Mouse (Mus musculus): ENCODE measurements at regions not wholly inside any gene's neighbourhood (a gene's known extent, or its start where the extent isn't known, plus 50 kb on each side); places are given as distances from the start of the nearest gene placed in this dataset.

GRCm38 (mm10) chr9:87973531-87973930 is 242.5 kb upstream of the Tbx18 start:
- no peak for TF ChIP-seq USF1 (IDR thresholded peaks at IDR 0.05; ENCODE audit: low read depth, low read length)
- no peak for TF ChIP-seq RCOR1 (conservative IDR thresholded peaks at IDR 0.05; ENCODE audit: low read depth, low read length)
- TF ChIP-seq SMC3 (IDR thresholded peaks at IDR 0.05; ENCODE audit: low read depth, low read length), result peak; percentile 78
- TF ChIP-seq ZC3H11A (IDR thresholded peaks at IDR 0.05; ENCODE audit: low read depth, low read length), result no peak
- no peak for TF ChIP-seq EP300 (IDR thresholded peaks at IDR 0.05; ENCODE audit: low read length)
- TF ChIP-seq PAX5 (IDR thresholded peaks at IDR 0.05; ENCODE audit: low read length), result no peak
- no peak for TF ChIP-seq BHLHE40 (IDR thresholded peaks at IDR 0.05; ENCODE audit: low read depth, low read length)
- TF ChIP-seq ZNF384 (IDR thresholded peaks at IDR 0.05; ENCODE audit: low read depth, low read length), result no peak
- TF ChIP-seq MEF2A (IDR thresholded peaks at IDR 0.05; ENCODE audit: borderline replicate concordance, low read depth, low read length), result no peak
- TF ChIP-seq CHD1 (IDR thresholded peaks at IDR 0.05; ENCODE audit: low read depth, low read length), result no peak
- TF ChIP-seq KAT2A (IDR thresholded peaks at IDR 0.05; ENCODE audit: insufficient replicate concordance, low read length), result no peak
- TF ChIP-seq ZMIZ1 (IDR thresholded peaks at IDR 0.05; ENCODE audit: low read depth, low read length), result no peak
- TF ChIP-seq GABPA (IDR thresholded peaks at IDR 0.05; ENCODE audit: insufficient replicate concordance, low read depth, low read length), result no peak
- TF ChIP-seq NRF1 (IDR thresholded peaks at IDR 0.05; ENCODE audit: low read depth, low read length), result no peak
- no peak for TF ChIP-seq ZKSCAN1 (IDR thresholded peaks at IDR 0.05; ENCODE audit: borderline replicate concordance, low read depth, low read length)
- no peak for TF ChIP-seq JUN (IDR thresholded peaks at IDR 0.05; ENCODE audit: insufficient read depth, low read depth, low read length)
- TF ChIP-seq CHD2 (IDR thresholded peaks at IDR 0.05; ENCODE audit: low read length), result no peak
- TF ChIP-seq ETS1 (conservative IDR thresholded peaks at IDR 0.05; ENCODE audit: low read depth, low read length), result no peak
- TF ChIP-seq USF2 (conservative IDR thresholded peaks at IDR 0.05; ENCODE audit: low read depth, low read length), result no peak
- no peak for TF ChIP-seq MAFK (IDR thresholded peaks at IDR 0.05; ENCODE audit: insufficient replicate concordance, low read length)
- TF ChIP-seq CTCF (conservative IDR thresholded peaks at IDR 0.05 in 1 of 2, IDR thresholded peaks at IDR 0.05 in 1 of 2; ENCODE audit: low read depth in 2 of 2, low read length in 2 of 2), result peak; percentile 62 to 70
- TF ChIP-seq POLR2A (IDR thresholded peaks at IDR 0.05; ENCODE audit: low read depth, low read length), result no peak
- no peak for TF ChIP-seq TBP (conservative IDR thresholded peaks at IDR 0.05; ENCODE audit: low read depth, low read length)
- no peak for TF ChIP-seq NELFE (IDR thresholded peaks at IDR 0.05; ENCODE audit: low read depth, low read length)
- peak; percentile 53 for TF ChIP-seq RAD21 (IDR thresholded peaks at IDR 0.05; ENCODE audit: low read depth, low read length)
- TF ChIP-seq E2F4 (IDR thresholded peaks at IDR 0.05; ENCODE audit: insufficient replicate concordance, low read depth, low read length), result no peak
- Histone ChIP-seq H3K9ac (ENCODE audit: insufficient read depth, low read depth) (no peak overlapping the region), H3K27ac (ENCODE audit: insufficient read depth, low read depth) (no peak overlapping the region), H3K79me2 (replicated peaks; ENCODE audit: control insufficient read depth, extremely low read depth, insufficient read depth, poor library complexity, severe bottlenecking) (no peaks in the 10 kb centered on the region), H3K27me3 (replicated peaks) (no peaks in the 10 kb centered on the region), H3K4me2 (ENCODE audit: insufficient read depth, low read depth, poor library complexity, severe bottlenecking) (peak overlapping the region; percentile 25; the same call in 1 of the 2 replicates), H3K4me1 (ENCODE audit: control insufficient read depth in 1 of 2, insufficient read depth in 2 of 2) (no peaks in the 10 kb centered on the region), H3K36me3 (replicated peaks in 1 of 2; ENCODE audit: control insufficient read depth in 1 of 2, insufficient read depth in 1 of 2, low read length in 1 of 2) (no peaks in the 10 kb centered on the region), H3K9me3 (replicated peaks; ENCODE audit: low read length) (no peaks in the 10 kb centered on the region), H3K4me3 (replicated peaks in 1 of 3; ENCODE audit: low read depth in 2 of 3, low read length in 2 of 3, poor library complexity in 1 of 3) (no peak overlapping the region)
- in situ Hi-C loops (cut with MboI; ENCODE audit: low pct_ligation_motif_present, low pct_unique_long_range_greater_than_20kb, low sequenced_read_pairs), result no loop called here
- dilution Hi-C loops (cut with MboI; ENCODE audit: extremely low pct_ligation_motif_present, extremely low pct_unique_long_range_greater_than_20kb, low sequenced_read_pairs), result no loop called here
- DNase-seq (ENCODE audit: extremely low read depth), result peak; percentile 34
